Mouse (Mus musculus) liver, postnatal 0 days (tissue): ENCODE measurements around the gene Grm4.

Experiments
- CTCF ChIP-seq: sonication (generic); IDR thresholded peaks from 2 replicates; pipeline ENCODE4 v1.5.1; 2016; ENCODE audit warnings: antibody characterized with exemption, low read depth
- EP300 ChIP-seq: IDR thresholded peaks from 2 replicates; pipeline ENCODE4 v1.6.1; 2016; ENCODE audit warnings: antibody characterized with exemption, low read depth, mild to moderate bottlenecking

DNA sequence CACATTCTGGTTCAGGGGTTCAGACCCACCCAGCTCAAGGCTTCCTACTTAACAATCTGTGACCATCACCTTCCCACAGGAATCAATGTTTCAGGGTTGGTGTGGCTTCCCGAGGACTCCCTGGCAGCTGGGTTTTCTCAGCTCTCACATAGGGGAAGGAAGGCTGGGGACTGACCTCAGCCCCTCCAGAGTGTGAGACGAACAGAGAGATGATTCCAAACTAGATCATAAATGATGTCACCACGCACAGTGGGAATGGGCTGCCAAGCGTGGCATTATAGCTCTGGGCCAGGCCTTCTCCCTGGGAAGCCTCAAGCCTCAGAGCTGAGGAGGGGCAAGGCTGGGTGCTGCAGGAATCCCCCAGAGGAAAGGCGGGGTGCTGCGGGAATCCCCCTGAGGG lies 96.8 kb downstream of the Grm4 start:
- TF ChIP-seq CTCF (no peak), EP300 (no peak)
